In the genomic region with DNA sequence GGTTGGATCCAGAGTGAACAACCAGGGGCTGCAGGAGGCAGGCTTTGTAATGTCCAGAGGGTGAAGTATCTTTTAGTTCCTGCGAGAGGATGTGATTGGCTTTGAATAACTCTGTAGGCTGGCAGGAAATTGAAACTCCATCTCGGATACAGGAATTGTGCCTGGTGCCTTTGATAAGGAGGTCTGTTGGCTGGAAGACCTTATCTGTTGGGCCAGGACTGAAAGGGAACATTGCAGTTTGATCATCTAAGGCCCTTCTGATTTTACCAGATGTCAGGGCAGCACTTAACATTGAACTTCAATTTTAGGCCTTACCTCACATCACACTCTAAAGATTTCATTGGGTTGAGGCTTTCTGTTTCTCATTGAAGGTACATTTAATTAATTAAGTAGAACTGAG, we compare ENCODE assay signal across 24 mouse cellular contexts.
"Had no signal": no experiment of that assay in that cellular context is flagged by ENCODE, and none has a peak within 500 bp of the region (broad histone marks: within the 10 kb centered on the region; RNA-seq: fewer than 3 reads in every experiment).

No protein-coding gene starts in this region.

- H3K4me3 ChIP-seq: gastrocnemius, adult 2 months; heart, embryonic 10.5 days; heart, embryonic 12.5 days; hindbrain, embryonic 10.5 days; hindbrain, embryonic 12.5 days; hindbrain, embryonic 15.5 days; kidney, embryonic 15.5 days; limb, embryonic 13.5 days; limb, embryonic 15.5 days had no signal

- H3K36me3 ChIP-seq: heart, embryonic 10.5 days; heart, embryonic 12.5 days; hindbrain, embryonic 10.5 days; hindbrain, embryonic 12.5 days; hindbrain, embryonic 15.5 days; kidney, embryonic 15.5 days; limb, embryonic 13.5 days; limb, embryonic 15.5 days had no signal

- ATAC-seq: hindbrain, postnatal 0 days; intestine, embryonic 16.5 days had no signal

- DNase-seq: gastrocnemius, adult 2 months; gastrocnemius, postnatal 10 days; gastrocnemius, postnatal 25 days; heart, adult 18-20 months; heart, postnatal 4 days; kidney, adult 11 months; kidney, adult 2 months; kidney, adult 9 months; kidney, postnatal 14 days; kidney, postnatal 36 days; layer of hippocampus, adult 9-11 months; layer of hippocampus, postnatal 36 days; left cerebral cortex, postnatal 4 days had no signal

- H3K4me2 ChIP-seq: heart, embryonic 12.5 days; hindbrain, embryonic 12.5 days; hindbrain, embryonic 15.5 days; kidney, embryonic 15.5 days; limb, embryonic 13.5 days; limb, embryonic 15.5 days had no signal

- H3K27me3 ChIP-seq: heart, embryonic 12.5 days; hindbrain, embryonic 12.5 days; hindbrain, embryonic 15.5 days; kidney, embryonic 15.5 days; limb, embryonic 13.5 days; limb, embryonic 15.5 days had no signal

- H3K9ac ChIP-seq: heart, embryonic 12.5 days; hindbrain, embryonic 12.5 days; hindbrain, embryonic 15.5 days; kidney, embryonic 15.5 days; limb, embryonic 13.5 days; limb, embryonic 15.5 days had no signal

- H3K27ac ChIP-seq: gastrocnemius, adult 2 months; heart, embryonic 10.5 days; hindbrain, embryonic 10.5 days; hindbrain, embryonic 12.5 days; hindbrain, embryonic 15.5 days; hindbrain, postnatal 0 days; kidney, embryonic 15.5 days; kidney, postnatal 0 days; limb, embryonic 13.5 days; limb, embryonic 15.5 days had no signal

- H3K4me1 ChIP-seq: heart, embryonic 10.5 days; heart, embryonic 12.5 days; hindbrain, embryonic 10.5 days; hindbrain, embryonic 12.5 days; hindbrain, embryonic 15.5 days; kidney, embryonic 15.5 days; limb, embryonic 13.5 days; limb, embryonic 15.5 days had no signal

- H3K9me3 ChIP-seq: heart, embryonic 10.5 days; heart, embryonic 12.5 days; hindbrain, embryonic 10.5 days; hindbrain, embryonic 12.5 days; hindbrain, embryonic 15.5 days; kidney, embryonic 15.5 days; limb, embryonic 13.5 days; limb, embryonic 15.5 days had no signal
